Mouse (Mus musculus): ENCODE results near the gene Rab5if. TPM values are rescaled to one million over a fixed set of nuclear protein-coding genes. Genes with fewer than 3 reads are reported as not detected.
A peak's percentile ranks its signal among the peaks of the same experiment; 100 is the strongest.

Rab5if gene
- polyA plus RNA-seq, 1 experiment from 2014 or later: 170 TPM

DNA sequence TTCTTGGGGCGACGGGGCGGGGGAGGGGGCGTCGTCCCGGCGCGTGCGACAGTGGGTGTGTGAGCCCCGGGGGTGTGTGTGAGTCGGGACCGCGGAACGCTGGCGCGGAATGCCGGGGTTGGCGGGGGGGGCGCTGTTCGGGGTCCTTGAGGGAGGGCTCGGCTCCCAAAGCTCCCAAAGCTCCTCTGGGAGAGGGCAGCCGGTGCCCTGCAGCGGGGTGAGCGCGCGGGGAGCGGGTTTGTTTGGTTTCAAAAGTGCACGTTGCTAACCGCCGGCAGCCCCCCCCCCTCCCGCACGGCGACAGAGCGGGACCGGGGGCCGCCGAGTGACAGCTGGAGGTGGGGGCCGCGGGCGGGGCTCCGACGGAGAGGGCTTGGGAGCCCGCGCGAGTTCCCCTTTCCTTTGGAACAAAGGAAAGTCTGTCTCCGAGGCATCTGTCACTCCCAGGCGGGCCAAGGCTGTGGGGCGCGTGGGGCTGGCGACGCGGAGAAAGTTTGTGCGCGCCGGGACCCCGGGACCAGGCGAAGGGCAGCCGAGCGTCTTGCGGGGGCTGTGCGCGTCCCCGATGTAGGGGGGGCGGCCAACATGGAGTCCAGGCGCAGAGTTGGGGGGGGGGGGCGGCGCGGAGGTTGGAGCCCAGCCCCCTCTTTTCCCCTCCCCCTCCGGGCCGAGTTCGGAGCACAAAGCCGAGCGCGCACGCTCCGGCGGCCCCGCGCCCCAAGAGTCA lies 22.5 kb upstream of the Rab5if start:
- ATAC-seq (ENCODE audit: low read depth): peak; percentile 47
- peaks cover 56% of the 10 kb centered on the region for H3K4me1 ChIP-seq (replicated peaks; ENCODE audit: control insufficient read depth, insufficient read depth, low read length)
- no peaks in the 10 kb centered on the region for H3K27me3 ChIP-seq (ENCODE audit: control insufficient read depth, insufficient read depth, low read depth, low read length)
- H3K9ac ChIP-seq (ENCODE audit: low read length): peak overlapping the region; percentile 93
- H3K9me3 ChIP-seq (ENCODE audit: control insufficient read depth, low read length): no peaks in the 10 kb centered on the region
- H3K36me3 ChIP-seq (ENCODE audit: control insufficient read depth, insufficient read depth, low read length): no peaks in the 10 kb centered on the region; the same call in none of the 2 replicates
- H3K4me3 ChIP-seq (ENCODE audit: low read length): peak overlapping the region; percentile 91
- H3K4me2 ChIP-seq (ENCODE audit: low read depth, low read length): peak overlapping the region; percentile 94
- under 1% methylated on average over 54 of the region's 79 CpGs for WGBS
- H3K27ac ChIP-seq (ENCODE audit: low read length): peak overlapping the region; percentile 98

DNA sequence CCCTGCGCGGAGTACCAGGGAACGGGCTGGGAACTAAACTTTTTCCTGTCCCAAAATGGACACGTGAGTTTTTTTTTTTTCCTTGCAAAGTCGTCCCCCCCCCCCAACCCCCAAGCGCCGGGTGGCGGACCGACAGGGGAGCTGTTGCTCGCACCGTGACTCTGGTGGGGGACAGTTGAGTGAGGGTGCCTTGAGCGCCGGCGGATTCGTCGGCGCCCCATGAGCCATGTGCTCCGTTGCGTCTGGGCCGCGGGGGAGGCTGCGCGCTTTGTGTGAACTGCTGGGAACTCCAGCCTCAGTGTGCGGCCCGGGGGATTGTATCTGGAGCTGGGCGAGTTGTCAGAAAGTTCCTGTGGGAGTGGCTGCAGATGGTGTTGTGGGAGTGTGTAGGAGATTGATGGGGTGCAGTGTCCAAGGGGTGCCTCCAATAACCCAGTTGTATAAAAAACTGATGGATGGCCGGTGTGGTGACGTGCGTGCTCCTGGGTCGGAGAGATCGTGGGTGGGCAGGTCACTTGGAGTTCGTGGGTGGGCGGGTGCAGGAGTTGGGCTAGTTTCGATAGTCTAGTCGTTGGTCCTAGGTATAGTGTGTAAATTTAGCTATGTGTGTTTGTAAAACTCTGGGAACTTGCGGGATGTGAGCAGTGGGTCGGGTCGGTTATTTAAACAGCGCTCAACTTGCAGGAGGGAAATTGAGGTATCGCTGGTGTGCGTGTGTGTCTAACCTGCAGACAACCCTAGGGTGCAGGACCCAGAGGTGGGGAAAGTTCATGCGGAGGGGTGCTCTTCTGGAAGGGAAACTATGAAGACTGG lies 21.7 kb upstream of the Rab5if start:
- WGBS: under 1% methylated on average over 35 of the region's 42 CpGs
- Histone ChIP-seq H3K27me3 (ENCODE audit: control insufficient read depth, insufficient read depth, low read depth, low read length) (no peaks in the 10 kb centered on the region), H3K36me3 (ENCODE audit: control insufficient read depth, insufficient read depth, low read length) (peaks cover 3% of the 10 kb centered on the region), H3K9me3 (ENCODE audit: control insufficient read depth, low read length) (no peaks in the 10 kb centered on the region), H3K4me3 (ENCODE audit: low read length) (peak overlapping the region; percentile 91), H3K4me1 (replicated peaks; ENCODE audit: control insufficient read depth, insufficient read depth, low read length) (peaks cover 60% of the 10 kb centered on the region), H3K4me2 (ENCODE audit: low read depth, low read length) (peak overlapping the region; percentile 94), H3K9ac (ENCODE audit: low read length) (peak overlapping the region; percentile 93), H3K27ac (ENCODE audit: low read length) (peak overlapping the region; percentile 98)
- ATAC-seq (ENCODE audit: low read depth): peak; percentile 26

DNA sequence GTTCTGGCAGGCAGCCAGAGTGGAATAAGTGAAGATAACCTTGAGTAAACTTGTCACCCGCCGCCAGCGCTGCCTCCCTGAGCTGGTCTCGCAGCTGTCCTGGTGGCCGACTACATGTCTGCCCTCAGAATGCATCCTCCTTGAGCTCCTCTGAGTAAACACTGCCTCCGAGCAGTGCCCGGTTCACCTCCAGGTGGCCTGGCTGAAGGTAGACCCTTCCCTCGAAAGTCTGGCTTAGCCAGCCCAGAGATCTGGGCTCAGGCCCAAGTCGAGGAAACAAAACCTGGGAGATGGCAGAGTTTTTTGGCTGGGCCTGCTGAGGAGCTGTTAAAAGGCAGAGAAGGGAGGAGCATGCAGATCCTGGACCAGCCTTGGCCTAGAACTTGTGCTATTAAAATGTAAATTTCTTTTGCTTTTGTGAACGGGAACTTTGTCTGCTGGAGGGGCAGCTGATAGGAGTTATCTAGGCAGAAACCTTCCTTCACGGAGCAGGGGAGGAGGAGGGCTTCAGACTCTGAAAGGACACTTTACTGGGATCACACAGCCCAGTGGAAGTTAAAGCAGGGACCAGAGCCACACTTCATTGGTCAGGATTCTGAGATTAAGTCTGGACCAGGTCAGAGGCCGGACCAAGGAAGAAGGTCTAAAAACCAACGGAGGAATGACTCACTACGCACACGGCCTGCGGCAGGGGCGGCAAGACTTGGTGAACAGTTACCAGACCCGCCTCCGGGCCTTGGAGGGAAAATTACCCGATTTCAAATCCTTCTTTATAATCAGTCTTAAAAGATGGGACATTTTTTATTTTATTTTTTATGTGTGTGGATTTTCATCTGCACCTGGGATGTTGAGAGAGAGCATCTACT lies 20.9 kb upstream of the Rab5if start:
- ATAC-seq (ENCODE audit: low read depth): 0 out of 2 replicates have a peak, but pooled peaks have one; percentile 0
- WGBS: 7% methylated on average over 20 of the region's 20 CpGs
- no peaks in the 10 kb centered on the region for H3K9me3 ChIP-seq (ENCODE audit: control insufficient read depth, low read length)
- H3K36me3 ChIP-seq (ENCODE audit: control insufficient read depth, insufficient read depth, low read length): peaks cover 3% of the 10 kb centered on the region
- H3K9ac ChIP-seq (ENCODE audit: low read length): peak overlapping the region; percentile 93
- H3K4me2 ChIP-seq (ENCODE audit: low read depth, low read length): peak overlapping the region; percentile 94
- peak overlapping the region; percentile 98 for H3K27ac ChIP-seq (ENCODE audit: low read length)
- peak overlapping the region; percentile 91 for H3K4me3 ChIP-seq (ENCODE audit: low read length)
- peaks cover 60% of the 10 kb centered on the region for H3K4me1 ChIP-seq (replicated peaks; ENCODE audit: control insufficient read depth, insufficient read depth, low read length)
- H3K27me3 ChIP-seq (ENCODE audit: control insufficient read depth, insufficient read depth, low read depth, low read length): no peaks in the 10 kb centered on the region

DNA sequence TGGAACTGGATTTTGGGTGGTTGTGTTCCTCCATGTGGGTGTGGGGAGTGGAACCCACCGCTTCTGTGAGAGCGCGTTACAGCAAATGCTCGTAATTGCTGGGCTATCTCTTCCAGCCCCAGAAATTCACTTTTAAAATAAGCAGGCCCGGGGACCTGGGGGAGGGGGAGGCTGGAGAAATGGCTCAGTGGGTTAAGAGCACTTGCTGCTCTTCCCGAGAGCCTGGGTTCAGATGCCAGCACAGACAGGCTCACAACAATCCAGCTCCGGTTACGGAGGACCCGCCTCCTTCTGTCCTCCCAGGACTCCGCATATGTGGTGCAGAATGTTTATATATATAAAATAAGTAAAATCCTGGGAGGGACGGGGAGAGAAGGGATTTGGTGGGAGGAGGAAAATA lies 20.2 kb upstream of the Rab5if start:
- Histone ChIP-seq H3K9me3 (ENCODE audit: control insufficient read depth, low read length) (no peaks in the 10 kb centered on the region), H3K27ac (ENCODE audit: low read length) (peak overlapping the region; percentile 98), H3K4me3 (ENCODE audit: low read length) (peak overlapping the region; percentile 91), H3K36me3 (ENCODE audit: control insufficient read depth, insufficient read depth, low read length) (peaks cover 8% of the 10 kb centered on the region), H3K4me2 (ENCODE audit: low read depth, low read length) (peak overlapping the region; percentile 94), H3K9ac (ENCODE audit: low read length) (peak overlapping the region; percentile 93), H3K4me1 (replicated peaks; ENCODE audit: control insufficient read depth, insufficient read depth, low read length) (peaks cover 60% of the 10 kb centered on the region), H3K27me3 (ENCODE audit: control insufficient read depth, insufficient read depth, low read depth, low read length) (no peaks in the 10 kb centered on the region)
- 14% methylated on average over 11 of the region's 11 CpGs for WGBS
- ATAC-seq (ENCODE audit: low read depth): no peak

DNA sequence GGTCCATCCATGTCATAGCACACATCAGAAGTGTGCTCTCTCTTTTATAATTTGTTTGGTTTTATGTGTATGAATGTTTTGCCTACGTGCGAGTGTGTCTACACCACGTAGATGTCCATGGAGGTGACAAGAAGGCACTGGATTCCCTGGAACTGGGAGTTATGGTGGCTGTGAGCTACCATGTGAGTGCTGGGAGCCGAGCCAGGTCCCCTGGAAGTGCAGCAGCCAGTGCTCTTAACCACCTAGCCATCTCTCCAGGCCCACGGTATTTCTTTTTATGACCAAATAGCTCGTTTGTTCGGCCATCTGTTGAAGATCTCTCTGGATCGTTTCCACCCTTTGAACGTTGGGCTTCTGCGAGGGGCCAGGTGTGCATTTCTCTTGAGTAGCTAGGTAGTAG lies 19.6 kb upstream of the Rab5if start:
- H3K27ac ChIP-seq (ENCODE audit: low read length): no peak overlapping the region
- ATAC-seq (ENCODE audit: low read depth): no peak
- no peak overlapping the region for H3K4me2 ChIP-seq (ENCODE audit: low read depth, low read length)
- WGBS: 57% methylated on average over 10 of the region's 10 CpGs
- peaks cover 56% of the 10 kb centered on the region for H3K4me1 ChIP-seq (replicated peaks; ENCODE audit: control insufficient read depth, insufficient read depth, low read length)
- H3K27me3 ChIP-seq (ENCODE audit: control insufficient read depth, insufficient read depth, low read depth, low read length): no peaks in the 10 kb centered on the region
- no peak overlapping the region for H3K4me3 ChIP-seq (ENCODE audit: low read length)
- no peak overlapping the region for H3K9ac ChIP-seq (ENCODE audit: low read length)
- peaks cover 8% of the 10 kb centered on the region for H3K36me3 ChIP-seq (ENCODE audit: control insufficient read depth, insufficient read depth, low read length)
- no peaks in the 10 kb centered on the region for H3K9me3 ChIP-seq (ENCODE audit: control insufficient read depth, low read length)

DNA sequence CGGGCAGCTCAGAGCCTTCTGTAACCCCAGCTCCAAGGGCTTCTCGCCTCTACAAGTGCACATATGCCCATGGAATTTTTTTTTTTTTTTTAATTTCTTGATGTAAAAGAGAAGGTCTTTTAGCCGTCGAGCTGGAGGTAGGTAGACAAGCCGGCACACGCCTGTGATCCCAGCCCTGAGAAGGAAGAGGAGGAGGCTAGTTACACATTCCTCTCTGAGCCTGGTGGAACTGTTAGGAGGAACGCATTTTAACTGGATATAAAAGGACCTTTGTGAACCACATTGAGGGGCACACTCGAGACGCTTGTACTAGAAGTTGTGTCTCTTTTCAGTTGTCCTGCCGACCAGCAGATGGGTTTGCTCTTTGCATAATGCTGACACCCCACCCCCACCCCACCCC lies 18.2 kb upstream of the Rab5if start:
- no peak overlapping the region for H3K4me3 ChIP-seq (ENCODE audit: low read length)
- H3K4me1 ChIP-seq (replicated peaks; ENCODE audit: control insufficient read depth, insufficient read depth, low read length): peaks cover 46% of the 10 kb centered on the region
- peak overlapping the region; percentile 10; the same call in 1 of the 2 replicates for H3K4me2 ChIP-seq (ENCODE audit: low read depth, low read length)
- no peak for ATAC-seq (ENCODE audit: low read depth)
- no peaks in the 10 kb centered on the region for H3K9me3 ChIP-seq (ENCODE audit: control insufficient read depth, low read length)
- peak overlapping the region; percentile 71 for H3K27ac ChIP-seq (ENCODE audit: low read length)
- WGBS: 31% methylated on average over 10 of the region's 10 CpGs
- no peaks in the 10 kb centered on the region for H3K27me3 ChIP-seq (ENCODE audit: control insufficient read depth, insufficient read depth, low read depth, low read length)
- peaks cover 11% of the 10 kb centered on the region for H3K36me3 ChIP-seq (ENCODE audit: control insufficient read depth, insufficient read depth, low read length)
- no peak overlapping the region; the same call in 1 of the 2 replicates for H3K9ac ChIP-seq (ENCODE audit: low read length)

DNA sequence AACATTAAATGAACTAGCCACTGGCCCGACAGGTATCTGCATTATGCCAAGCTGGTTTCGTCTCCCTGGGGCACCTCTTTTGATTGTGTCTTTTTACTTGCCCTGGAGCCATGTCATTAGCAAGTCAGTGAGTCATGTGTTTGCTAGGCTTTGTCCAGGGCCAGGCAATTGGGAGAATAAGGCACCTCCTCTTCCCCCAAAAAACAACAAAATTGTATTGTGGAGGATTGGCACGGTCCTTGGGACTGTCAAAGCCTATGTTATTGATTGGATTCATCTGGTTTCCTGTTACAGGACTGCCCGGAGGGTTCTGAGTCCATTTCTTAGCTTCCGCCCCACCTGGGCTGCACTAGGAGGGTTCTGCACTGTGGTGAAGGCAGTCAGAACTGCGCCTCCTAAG lies 15.3 kb upstream of the Rab5if start:
- ATAC-seq (ENCODE audit: low read depth): no peak
- H3K4me3 ChIP-seq (ENCODE audit: low read length): no peak overlapping the region
- no peaks in the 10 kb centered on the region for H3K9me3 ChIP-seq (ENCODE audit: control insufficient read depth, low read length)
- no peak overlapping the region for H3K4me2 ChIP-seq (ENCODE audit: low read depth, low read length)
- H3K9ac ChIP-seq (ENCODE audit: low read length): no peak overlapping the region
- H3K27me3 ChIP-seq (ENCODE audit: control insufficient read depth, insufficient read depth, low read depth, low read length): no peaks in the 10 kb centered on the region
- 64% methylated on average over 6 of the region's 6 CpGs for WGBS
- H3K4me1 ChIP-seq (replicated peaks; ENCODE audit: control insufficient read depth, insufficient read depth, low read length): peaks cover 34% of the 10 kb centered on the region
- H3K27ac ChIP-seq (ENCODE audit: low read length): no peak overlapping the region
- H3K36me3 ChIP-seq (ENCODE audit: control insufficient read depth, insufficient read depth, low read length): peaks cover 21% of the 10 kb centered on the region

DNA sequence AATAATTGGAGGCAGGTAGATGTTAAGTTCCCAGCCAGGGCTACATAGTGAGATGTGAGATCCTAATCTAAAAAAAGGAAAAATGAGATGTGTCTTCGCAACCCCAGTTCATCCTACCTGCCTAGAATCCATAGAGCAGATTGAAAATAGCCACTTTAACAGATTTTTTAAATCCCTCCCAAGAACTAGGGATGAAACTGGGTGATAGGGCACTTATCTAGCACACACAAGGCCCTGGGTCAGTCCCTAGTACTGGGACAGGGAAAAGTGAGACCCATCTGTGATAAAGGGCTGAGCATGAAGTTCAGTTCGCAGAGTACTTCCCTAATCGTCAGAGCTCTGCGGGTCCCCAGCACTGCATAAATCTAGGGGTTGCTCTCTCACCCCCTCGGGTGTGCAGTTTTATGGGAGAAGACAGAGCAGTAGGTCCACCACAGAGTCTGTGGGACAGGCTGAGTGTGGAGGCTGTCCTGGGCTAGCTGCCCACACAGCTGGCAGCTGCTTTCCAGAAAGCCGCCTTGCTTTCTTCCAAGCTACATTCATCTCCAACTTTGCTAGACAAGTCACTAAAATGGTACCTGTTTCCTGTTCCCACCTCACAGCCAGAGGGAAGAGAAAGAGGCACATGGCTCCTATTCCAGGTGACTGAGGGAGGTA lies 14.3 kb upstream of the Rab5if start:
- Histone ChIP-seq H3K27me3 (ENCODE audit: control insufficient read depth, insufficient read depth, low read depth, low read length) (no peaks in the 10 kb centered on the region), H3K27ac (ENCODE audit: low read length) (no peak overlapping the region), H3K36me3 (ENCODE audit: control insufficient read depth, insufficient read depth, low read length) (peaks cover 21% of the 10 kb centered on the region), H3K9me3 (ENCODE audit: control insufficient read depth, low read length) (no peaks in the 10 kb centered on the region), H3K4me2 (ENCODE audit: low read depth, low read length) (no peak overlapping the region), H3K9ac (ENCODE audit: low read length) (no peak overlapping the region), H3K4me1 (replicated peaks; ENCODE audit: control insufficient read depth, insufficient read depth, low read length) (peaks cover 24% of the 10 kb centered on the region), H3K4me3 (ENCODE audit: low read length) (no peak overlapping the region)
- 73% methylated on average over 6 of the region's 6 CpGs for WGBS
- ATAC-seq (ENCODE audit: low read depth): no peak
